Mouse (Mus musculus) embryonic facial prominence, embryonic 11.5 days (tissue): ENCODE data around the gene Dnah7b. TPM values are rescaled to one million over a fixed set of nuclear protein-coding genes. Genes with fewer than 3 reads are reported as not detected.
"Not testable (repeated sequence)": the region's sequence is repeated elsewhere in the genome, so short reads cannot be mapped to it uniquely, and the experiment has no call there.

Experiments used
- ATAC-seq: fragments of 200-750 bp; cut with Nextera tagmentation; replicated peaks from 2 replicates; pipeline ENCODE4 v1.8.0; 2017; ENCODE audit warnings: low read depth; ENCODE audit not compliant: insufficient number of reproducible peaks, low FRiP score, low TSS enrichment
- DNase-seq: peaks from one replicate; pipeline ENCODE4 v3.0.0-alpha.2; 2015; ENCODE audit warnings: low spot score
- H3K27ac ChIP-seq: fragments of 300-500 bp; sonication (generic); replicated peaks from 2 replicates; pipeline ENCODE4 v1.5.1; 2014; ENCODE audit warnings: mild to moderate bottlenecking, low read depth, low read length, control low read depth
- H3K27me3 ChIP-seq: fragments of 300-500 bp; sonication (generic); 2 replicates; pipeline ENCODE4 v1.6.1; 2014; ENCODE audit warnings: mild to moderate bottlenecking, low read length, moderate library complexity, mixed read lengths; ENCODE audit not compliant: control insufficient read depth, insufficient read depth
- H3K36me3 ChIP-seq: fragments of 300-500 bp; sonication (generic); replicated peaks from 2 replicates; pipeline ENCODE4 v1.6.1; 2014; ENCODE audit warnings: low read depth, mild to moderate bottlenecking, low read length, moderate library complexity, mixed read lengths; ENCODE audit not compliant: control insufficient read depth, insufficient read depth
- H3K4me1 ChIP-seq: fragments of 300-500 bp; sonication (generic); 2 replicates; pipeline ENCODE4 v1.6.1; 2014; ENCODE audit warnings: low read length, mixed read lengths; ENCODE audit not compliant: control insufficient read depth, insufficient read depth
- H3K4me2 ChIP-seq: fragments of 300-500 bp; sonication (generic); 2 replicates; pipeline ENCODE4 v1.6.1; 2014; ENCODE audit warnings: low read depth, mild to moderate bottlenecking, control low read depth, low read length, moderate library complexity
- H3K4me3 ChIP-seq: fragments of 300-500 bp; sonication (generic); 2 replicates; pipeline ENCODE4 v1.5.1; 2014; ENCODE audit warnings: low read depth, low read length, control low read depth
- H3K9ac ChIP-seq: fragments of 300-500 bp; sonication (generic); replicated peaks from 2 replicates; pipeline ENCODE4 v1.6.1; 2014; ENCODE audit warnings: mild to moderate bottlenecking, control low read depth, low read length
- H3K9me3 ChIP-seq: fragments of 300-500 bp; sonication (generic); replicated peaks from 2 replicates; pipeline ENCODE4 v1.6.1; 2016; ENCODE audit warnings: mild to moderate bottlenecking, low read length, inconsistent platforms, mixed read lengths; ENCODE audit not compliant: control insufficient read depth
- WGBS: fragments of 180-500 bp; shearing (Covaris S2); extraction: QIAGEN DNeasy Blood & Tissue Kit; methylation state at CpG from one replicate; pipeline ENCODE4 v1.1.7; 2014; 5-methylcytosine and 5-hydroxymethylcytosine counted together
- polyA plus RNA-seq: library from polyadenylated mRNA; unstranded; fragments of >200 nt; fragmentation: Nextera tagmentation; extraction: Ambion mirVana; gene quantifications from 2 replicates; pipeline ENCODE4 v1.2.1, GENCODE M21; 2014

Dnah7b gene
- polyA plus RNA-seq, result 1.2 and 2.2 TPM in 2 replicates

GRCm38 (mm10) chr1:46066015-46066414 is at the start of gene Dnah7b:
Gene Dnah7b, plus strand, starts transcription at chr1:46066315.
- Histone ChIP-seq H3K4me3 (peak within 1 kb of the TSS; percentile 59), H3K27me3 (no peaks in the 10 kb centered on the region), H3K4me2 (peak within 1 kb of the TSS; percentile 67), H3K4me1 (no peaks in the 10 kb centered on the region), H3K9ac (peak within 1 kb of the TSS; percentile 91), H3K27ac (peak within 1 kb of the TSS; percentile 73), H3K36me3 (no peaks in the 10 kb centered on the region), H3K9me3 (no peaks in the 10 kb centered on the region)
- DNase-seq (no peak), ATAC-seq (peak; percentile 31; the same call in 1 of the 2 replicates)
- 29% methylated on average over 1 of the region's 1 CpGs for WGBS

- DNase-seq (peak; percentile 53), ATAC-seq (0 out of 2 replicates have a peak, but pooled peaks have one; percentile 9)
- Histone ChIP-seq H3K4me3 (no peak overlapping the region), H3K4me2 (no peak overlapping the region), H3K27ac (no peak overlapping the region), H3K4me1 (no peaks in the 10 kb centered on the region), H3K27me3 (no peaks in the 10 kb centered on the region), H3K9me3 (no peaks in the 10 kb centered on the region), H3K9ac (no peak overlapping the region), H3K36me3 (no peaks in the 10 kb centered on the region)
- 46% methylated on average over 2 of the region's 2 CpGs for WGBS
Observed at GRCm38 (mm10) chr1:46018382-46018977, 47.6 kb upstream of the Dnah7b start.

GRCm38 (mm10) chr1:46022262-46022661 is 43.9 kb upstream of the Dnah7b start:
- ATAC-seq (no peak), DNase-seq (peak; percentile 52)
- Histone ChIP-seq H3K27me3 (no peaks in the 10 kb centered on the region), H3K9me3 (no peaks in the 10 kb centered on the region), H3K4me1 (no peaks in the 10 kb centered on the region), H3K9ac (no peak overlapping the region), H3K36me3 (no peaks in the 10 kb centered on the region), H3K4me3 (no peak overlapping the region), H3K27ac (no peak overlapping the region), H3K4me2 (no peak overlapping the region)
- 34% methylated on average over 2 of the region's 2 CpGs for WGBS

- Histone ChIP-seq H3K4me3 (no peak overlapping the region), H3K36me3 (no peaks in the 10 kb centered on the region), H3K9me3 (no peaks in the 10 kb centered on the region), H3K27ac (no peak overlapping the region), H3K27me3 (no peaks in the 10 kb centered on the region), H3K4me2 (no peak overlapping the region), H3K9ac (no peak overlapping the region), H3K4me1 (no peaks in the 10 kb centered on the region)
- WGBS, result 85% methylated on average over 1 of the region's 1 CpGs
- ATAC-seq (no peak), DNase-seq (no peak)
Observed at GRCm38 (mm10) chr1:46031993-46032555, 34.0 kb upstream of the Dnah7b start.

GRCm38 (mm10) chr1:46048188-46048587 is 17.9 kb upstream of the Dnah7b start:
- Histone ChIP-seq H3K27me3 (no peaks in the 10 kb centered on the region), H3K4me1 (no peaks in the 10 kb centered on the region), H3K9me3 (no peaks in the 10 kb centered on the region), H3K36me3 (no peaks in the 10 kb centered on the region), H3K9ac (no peak overlapping the region), H3K4me2 (no peak overlapping the region), H3K4me3 (no peak overlapping the region), H3K27ac (no peak overlapping the region)
- ATAC-seq (no peak), DNase-seq (no peak)

- Histone ChIP-seq H3K27ac (peak overlapping the region; percentile 73), H3K9ac (peak overlapping the region; percentile 91), H3K4me2 (peak overlapping the region; percentile 67), H3K9me3 (no peaks in the 10 kb centered on the region), H3K27me3 (no peaks in the 10 kb centered on the region), H3K4me3 (peak overlapping the region; percentile 59), H3K36me3 (no peaks in the 10 kb centered on the region), H3K4me1 (no peaks in the 10 kb centered on the region)
- under 1% methylated on average over 28 of the region's 28 CpGs for WGBS
- DNase-seq, result peak; percentile 85
- peak; percentile 93 for ATAC-seq
Observed at GRCm38 (mm10) chr1:46066484-46067251, 553 bp downstream of the Dnah7b start.

GRCm38 (mm10) chr1:46068787-46069186 is 2.7 kb downstream of the Dnah7b start:
- not testable (repeated sequence) for DNase-seq, ATAC-seq, H3K4me3 ChIP-seq, H3K4me2 ChIP-seq, H3K9ac ChIP-seq, H3K9me3 ChIP-seq, H3K4me1 ChIP-seq, H3K27me3 ChIP-seq, H3K27ac ChIP-seq, H3K36me3 ChIP-seq
- 83% methylated on average over 3 of the region's 3 CpGs for WGBS

GRCm38 (mm10) chr1:46077891-46078290 is 11.8 kb downstream of the Dnah7b start:
- no peaks in the 10 kb centered on the region for H3K9me3 ChIP-seq
- H3K27me3 ChIP-seq, result no peaks in the 10 kb centered on the region
- DNase-seq (no peak), ATAC-seq (no peak)
- no peaks in the 10 kb centered on the region for H3K36me3 ChIP-seq
- WGBS, result 83% methylated on average over 2 of the region's 2 CpGs
- no peak overlapping the region for H3K4me2 ChIP-seq
- H3K4me1 ChIP-seq, result no peaks in the 10 kb centered on the region
- no peak overlapping the region for H3K27ac ChIP-seq
- H3K4me3 ChIP-seq, result no peak overlapping the region
- no peak overlapping the region for H3K9ac ChIP-seq
